Mouse (Mus musculus): ENCODE measurements around the gene Vasp.
"Not testable (repeated sequence)": the region's sequence is repeated elsewhere in the genome, so short reads cannot be mapped to it uniquely, and the experiment has no call there.

Gene Vasp

DNA sequence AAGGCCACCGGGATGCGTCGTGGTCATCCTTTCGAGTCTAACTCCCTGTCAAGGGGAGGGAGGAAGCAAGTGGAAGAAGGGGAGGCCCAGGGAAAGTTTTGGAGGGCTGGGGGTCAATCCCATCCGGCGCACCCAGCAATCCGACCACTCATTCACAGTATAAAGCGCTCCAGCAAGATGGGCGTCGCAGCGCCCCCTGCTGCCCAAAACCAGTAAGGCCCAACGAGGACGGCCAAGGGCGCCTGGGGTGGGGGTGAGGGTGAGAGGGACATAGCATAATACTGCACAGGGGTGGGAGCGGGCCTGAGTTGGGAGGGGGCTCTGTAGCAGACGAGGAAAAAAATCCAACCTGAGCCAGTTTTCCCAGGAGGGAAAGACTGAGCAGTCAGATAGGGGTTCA lies 32.2 kb upstream of the Vasp start:
- DNase-seq (ENCODE audit: low spot score in 2 of 2), result peak in 1 of 2 experiments; percentile 82

DNA sequence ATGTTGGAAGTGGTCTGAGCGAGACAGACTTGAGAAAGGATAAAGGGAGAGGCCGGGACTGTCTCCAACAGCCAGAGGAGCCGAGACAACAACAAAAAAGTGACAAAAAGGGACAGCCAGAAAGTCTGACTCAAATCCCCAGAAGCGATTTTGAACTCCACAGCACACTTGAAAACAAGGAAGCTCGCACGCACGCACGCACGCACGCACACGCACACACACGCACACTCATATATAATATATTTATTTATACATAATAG lies 31.4 kb upstream of the Vasp start:
- no peak for DNase-seq (ENCODE audit: low spot score in 2 of 2)

DNA sequence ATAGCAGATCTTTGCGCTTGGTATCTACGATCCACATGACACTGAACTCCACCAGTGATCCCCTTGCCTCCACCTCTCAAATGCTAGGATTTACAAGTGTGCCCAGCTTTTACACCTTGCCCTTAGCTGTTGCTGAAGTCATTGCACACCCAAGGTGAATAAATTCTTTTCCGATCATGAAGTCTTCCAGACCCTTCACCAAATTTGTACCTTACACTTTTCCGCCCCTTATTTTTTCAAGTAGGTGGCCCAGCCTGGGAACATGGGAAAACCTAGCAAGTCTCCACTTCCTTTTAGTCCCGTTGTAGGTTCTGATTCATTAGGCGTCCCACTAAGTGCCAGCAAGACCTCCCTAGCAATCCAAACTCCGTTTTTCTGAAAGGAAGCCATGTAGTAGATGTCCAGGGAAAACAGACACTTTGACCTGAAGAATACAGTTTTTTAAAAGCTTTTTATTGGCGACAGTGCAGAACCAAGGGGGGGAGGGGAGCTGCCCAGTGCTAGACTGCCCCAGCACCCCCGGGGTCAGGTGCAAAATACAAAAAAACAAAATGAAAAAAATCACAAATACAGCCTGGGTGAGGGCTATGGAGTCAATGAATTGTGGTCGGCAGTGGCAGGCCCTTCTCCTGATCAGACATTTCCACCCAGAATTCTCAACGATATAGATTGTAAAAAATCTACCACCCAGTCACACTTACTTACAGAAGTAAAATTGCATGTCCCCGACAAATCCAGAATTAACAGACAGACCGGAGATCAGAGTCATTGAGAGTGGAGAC lies 30.8 kb upstream of the Vasp start:
- no peak for DNase-seq (ENCODE audit: low spot score in 2 of 2)

DNA sequence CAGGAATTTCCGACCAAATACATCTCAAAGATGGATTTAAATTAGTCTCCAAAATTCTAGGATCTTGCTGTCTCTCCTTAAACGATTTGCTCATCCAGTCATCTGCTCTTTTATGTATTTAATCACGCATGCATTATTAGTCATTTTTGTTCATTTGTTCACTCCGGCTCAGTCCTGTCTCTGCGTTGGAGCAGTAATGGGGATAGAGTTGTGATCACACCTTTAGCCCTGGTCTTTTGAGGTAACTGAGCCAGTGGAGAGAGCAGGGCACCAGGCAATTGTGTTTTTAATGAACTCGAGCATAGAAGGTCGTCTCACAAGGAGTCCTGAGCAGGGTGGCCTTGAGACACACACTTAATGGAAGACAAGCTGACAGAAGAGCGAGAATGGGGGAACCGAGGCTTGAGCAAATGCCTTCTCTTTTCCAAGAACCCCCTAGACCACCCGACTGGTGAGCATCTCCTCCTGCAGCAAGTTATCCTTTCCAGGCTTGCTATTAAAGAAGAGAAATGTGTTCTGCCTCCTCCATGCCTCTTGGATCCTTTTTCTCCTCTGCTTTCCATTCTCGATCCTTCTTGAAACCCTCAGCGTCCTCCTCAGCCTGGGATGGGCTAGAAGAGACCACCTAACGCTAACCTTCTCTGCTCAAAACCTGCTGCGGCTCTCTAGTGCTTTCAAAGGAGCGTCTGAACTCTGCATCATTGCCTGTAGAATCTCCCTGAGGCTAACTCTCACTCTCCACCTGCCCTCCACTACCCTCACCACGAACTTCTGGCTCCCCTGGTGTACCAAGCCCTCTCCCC lies 30.0 kb upstream of the Vasp start:
- no peak for DNase-seq (ENCODE audit: low spot score in 2 of 2)

DNA sequence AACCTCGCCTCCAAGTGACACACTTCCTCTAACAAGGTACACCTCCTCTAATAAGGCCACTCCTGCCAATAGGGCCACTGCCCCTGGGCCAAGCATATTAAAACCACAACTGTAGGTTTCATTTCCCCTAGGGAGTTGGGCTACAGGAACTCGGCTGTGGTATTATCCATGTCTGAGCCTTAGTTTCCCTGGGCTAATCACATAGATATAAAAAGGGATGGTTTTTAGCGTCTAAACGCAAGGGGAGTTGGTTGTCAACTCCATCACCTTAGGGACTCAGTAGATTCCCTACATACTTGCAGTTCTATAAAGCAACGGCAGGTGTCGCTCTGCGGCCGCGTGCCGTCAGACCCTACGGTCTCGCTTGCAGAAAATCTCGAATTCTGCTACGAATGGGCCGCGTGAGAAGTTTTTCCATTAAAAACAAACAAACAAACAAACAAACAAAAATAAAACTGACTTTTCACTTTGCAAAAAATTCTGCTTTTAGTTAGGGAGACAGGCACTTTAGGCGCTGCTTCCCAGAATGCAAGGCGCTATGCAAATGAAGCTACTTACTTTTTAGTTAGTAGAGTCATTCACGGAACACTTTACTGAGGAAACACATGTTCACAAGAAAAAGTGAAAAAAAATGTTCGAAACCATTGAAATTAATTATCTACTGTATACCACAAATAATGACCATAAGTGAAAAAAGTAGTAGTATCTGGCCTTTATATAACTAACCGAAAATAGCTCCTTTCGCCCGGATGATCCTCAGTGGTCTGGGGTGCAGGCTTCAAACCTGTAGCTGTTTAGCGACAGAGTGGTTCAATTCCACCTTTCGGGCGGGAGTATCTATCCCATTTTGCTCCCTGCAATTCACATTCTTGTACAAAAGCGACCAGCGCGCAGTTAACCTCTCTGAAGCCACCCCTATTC lies 29.1 kb upstream of the Vasp start:
- DNase-seq (ENCODE audit: low spot score in 2 of 2), result no peak

DNA sequence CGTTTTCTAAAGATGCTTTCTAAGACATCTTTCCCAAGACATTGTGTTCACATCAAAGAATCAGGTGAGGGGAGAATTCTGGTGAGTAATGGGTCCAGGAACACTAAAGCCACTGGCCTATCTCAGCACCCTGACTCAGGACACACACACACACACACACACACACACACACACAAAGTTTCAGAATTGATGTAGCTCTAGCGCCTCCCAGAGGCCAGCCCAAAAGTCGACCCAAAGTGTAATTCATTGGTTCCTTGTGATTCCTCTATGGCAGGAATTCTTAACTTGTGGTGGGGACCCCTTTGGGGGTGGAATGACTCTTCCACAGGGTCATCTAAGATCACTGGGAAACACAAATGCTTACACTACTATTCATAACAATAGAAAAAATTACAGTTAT lies 27.6 kb upstream of the Vasp start:
- no peak for DNase-seq (ENCODE audit: low spot score in 2 of 2)

DNA sequence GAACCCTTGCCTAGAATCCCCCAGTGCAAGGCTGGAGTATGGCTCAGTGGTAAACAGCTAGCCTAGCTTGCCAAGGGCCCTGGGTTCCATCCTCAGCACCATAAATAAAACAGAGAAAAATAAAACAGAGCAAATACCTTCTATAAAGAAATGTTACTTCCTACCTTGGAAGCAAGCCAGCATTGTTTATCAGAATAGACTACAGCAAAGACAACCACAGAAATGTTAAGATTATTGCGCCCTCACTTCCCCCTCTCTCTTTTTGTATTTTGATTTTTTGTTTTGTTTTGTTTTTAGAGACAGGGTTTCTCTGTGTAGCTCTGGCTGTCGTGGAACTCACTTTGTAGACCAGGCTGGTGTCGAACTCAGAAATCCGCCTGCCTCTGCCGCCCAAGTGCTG lies 26.2 kb upstream of the Vasp start:
- no peak for DNase-seq (ENCODE audit: low spot score in 2 of 2)

DNA sequence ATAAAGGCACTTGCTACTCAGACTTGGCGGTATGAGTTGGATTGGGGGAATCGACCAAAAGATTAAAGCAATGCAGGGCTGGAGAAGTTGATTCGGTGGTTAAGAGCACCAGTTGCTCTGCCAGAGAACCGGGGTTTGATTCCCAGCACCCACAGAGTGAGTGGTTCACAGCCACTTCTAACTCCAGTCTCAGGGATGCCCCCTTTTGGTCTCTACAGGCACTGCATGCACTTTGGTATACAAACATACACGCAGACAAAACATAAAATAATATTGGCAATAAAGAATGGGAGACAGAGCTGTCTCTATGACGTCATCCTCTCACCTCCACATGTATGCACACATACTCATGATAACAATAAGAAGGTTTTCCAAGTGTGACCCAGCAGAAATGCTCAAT lies 25.4 kb upstream of the Vasp start:
- DNase-seq (ENCODE audit: low spot score in 2 of 2), result no peak

DNA sequence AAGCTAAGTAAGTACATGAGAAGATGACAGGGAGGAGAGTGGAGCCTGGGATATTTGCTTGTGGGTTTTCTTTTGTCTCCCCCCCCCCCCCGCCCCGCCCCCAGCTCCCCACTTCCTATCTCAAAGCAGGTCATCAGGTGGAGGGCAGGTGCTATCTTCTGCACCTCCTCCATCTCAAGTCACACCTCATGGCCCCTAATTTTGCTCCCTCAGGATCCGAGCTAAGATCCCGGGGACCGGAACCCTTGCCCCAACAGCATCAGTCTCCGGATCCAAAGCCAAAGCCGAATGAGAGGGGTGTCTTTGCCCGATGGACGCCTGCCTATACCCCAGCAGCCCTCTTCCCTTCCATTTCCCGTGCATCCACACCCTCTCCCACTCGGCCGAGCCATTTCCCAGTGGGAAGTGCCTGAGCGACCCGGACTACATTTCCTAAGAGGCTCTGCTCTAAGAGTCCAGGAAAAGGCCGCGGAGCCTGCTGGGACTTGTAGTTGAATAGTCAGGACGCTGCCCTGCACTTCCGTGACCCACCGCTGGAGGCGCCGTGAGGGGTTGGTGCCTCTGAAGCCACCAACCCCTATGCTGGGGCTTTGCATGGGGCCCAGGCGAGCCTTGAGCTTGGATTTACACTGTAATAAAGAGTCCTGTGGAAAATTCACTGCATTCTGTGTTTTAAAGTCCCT lies 24.0 kb upstream of the Vasp start:
- DNase-seq (ENCODE audit: low spot score in 2 of 2), result peak; percentile 89 to 97

DNA sequence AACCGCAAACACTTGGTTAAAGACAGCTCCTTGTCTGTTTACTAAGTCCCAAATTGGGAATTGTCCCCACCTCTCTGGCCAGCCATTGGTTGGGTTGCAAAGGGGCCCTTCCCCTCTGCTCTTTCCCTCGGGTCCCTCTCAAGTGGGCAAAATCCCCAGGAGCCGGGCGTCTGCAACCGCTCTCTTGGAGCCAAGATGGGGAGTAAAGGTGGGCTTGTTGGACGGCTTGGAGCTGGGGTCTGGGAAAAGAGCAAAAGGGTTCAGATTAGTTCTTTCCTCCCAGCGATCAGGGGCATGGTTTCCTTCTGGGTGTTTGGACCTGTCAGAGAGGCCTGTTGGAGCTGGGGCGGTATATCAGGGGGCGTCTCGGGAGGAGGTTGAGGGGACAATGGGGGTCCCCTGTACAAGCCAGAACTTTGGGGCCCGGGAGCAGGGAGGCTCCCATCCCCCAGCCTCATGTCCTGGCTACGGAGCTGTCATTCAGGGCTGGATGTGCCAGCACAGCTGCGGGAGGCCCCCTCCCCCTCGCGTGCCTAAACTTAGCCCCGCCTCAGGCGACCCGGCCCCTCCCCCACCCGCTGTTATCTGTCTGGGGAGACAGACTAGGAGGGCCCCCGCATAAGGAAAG lies 19.5 kb upstream of the Vasp start:
- DNase-seq (ENCODE audit: low spot score in 2 of 2), result no peak

DNA sequence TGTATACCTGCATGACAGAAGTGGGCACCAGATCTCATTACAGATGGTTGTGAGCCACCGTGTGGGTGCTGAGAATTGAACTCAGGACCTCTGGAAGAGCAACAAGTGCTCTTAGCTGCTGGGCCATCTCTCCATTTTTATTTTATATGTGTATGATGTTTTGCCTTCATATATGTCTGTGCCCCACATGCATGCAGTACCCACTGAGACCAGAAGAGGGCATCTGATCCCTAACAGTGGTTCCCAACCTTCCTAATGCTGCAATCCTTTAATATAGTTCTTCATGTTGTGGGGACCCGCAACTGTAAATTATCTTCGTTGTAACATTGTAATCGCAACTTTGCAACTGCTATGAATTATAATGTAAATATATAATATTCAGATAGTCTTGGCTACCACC lies 13.1 kb upstream of the Vasp start:
- DNase-seq (ENCODE audit: low spot score in 2 of 2), result no peak

DNA sequence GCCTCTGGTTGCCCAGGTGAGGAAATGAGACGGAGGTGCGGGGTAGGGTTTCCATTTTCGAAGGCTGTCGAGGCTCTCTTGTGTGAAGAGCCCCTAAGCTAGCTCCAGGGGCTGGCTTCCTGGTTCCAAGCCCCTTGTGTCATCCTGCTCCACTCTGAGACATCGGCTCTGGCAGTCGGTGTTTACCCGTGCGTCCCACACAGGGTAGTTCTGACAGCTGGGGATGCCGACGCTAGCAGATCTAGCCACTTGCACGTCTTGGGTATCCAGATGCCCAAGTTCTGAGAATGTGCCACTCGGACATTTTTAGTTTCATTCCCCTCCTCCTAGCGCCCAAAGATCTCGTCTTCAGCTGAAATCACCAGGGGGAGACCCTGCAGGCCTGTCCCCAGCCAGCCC lies 11.8 kb upstream of the Vasp start:
- DNase-seq (ENCODE audit: low spot score in 2 of 2), result no peak

DNA sequence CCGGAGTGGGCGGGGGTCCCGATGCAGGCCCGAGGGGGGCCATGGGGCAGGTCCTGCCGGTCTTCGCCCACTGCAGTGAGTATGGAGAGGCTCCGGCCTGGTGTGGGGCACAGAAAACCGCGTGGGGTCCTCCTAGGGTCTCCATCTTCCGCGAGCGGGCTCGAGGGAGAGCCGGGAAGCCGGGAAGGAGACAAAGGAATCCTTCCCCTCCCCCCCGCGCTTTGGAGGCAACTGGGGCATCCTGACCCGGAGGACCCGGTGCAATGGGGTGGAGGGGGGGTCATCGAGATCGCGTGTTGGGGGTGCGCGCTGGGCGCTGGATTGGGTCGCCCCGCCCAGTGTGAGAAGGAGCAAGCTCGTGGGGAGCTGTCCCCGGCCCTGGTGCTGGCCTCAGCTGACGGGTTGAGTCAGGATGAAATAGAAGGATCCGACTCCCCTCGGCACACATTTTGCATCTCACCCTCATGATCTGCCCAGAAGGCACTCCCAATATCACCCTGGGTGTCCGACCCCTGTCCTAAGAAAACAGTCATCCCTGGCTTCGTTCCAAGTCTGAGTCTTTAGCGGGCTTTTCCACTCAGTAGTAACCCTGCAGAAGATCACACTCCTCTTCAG lies 11.3 kb upstream of the Vasp start:
- DNase-seq (ENCODE audit: low spot score in 2 of 2), result peak in 1 of 2 experiments; percentile 74

DNA sequence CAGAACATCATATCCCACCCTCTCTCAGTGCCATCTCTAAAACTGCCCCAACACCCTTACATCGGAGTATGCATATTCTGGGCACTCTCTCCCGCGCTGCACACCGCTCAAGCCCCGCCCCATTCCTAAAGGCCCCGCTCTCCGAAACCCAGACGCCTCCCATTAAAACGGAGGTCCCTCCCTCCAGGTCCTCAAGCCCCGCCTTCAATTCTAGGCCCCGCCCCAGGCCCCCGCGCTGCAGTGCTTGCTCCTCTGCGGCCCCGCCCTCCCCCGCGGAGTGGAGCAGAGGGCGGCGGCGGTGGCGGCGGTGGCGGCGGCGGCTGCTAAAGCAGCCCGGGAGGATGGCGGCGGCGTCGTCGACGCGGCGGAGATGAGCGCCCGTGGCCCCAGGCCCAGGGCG lies 10.8 kb upstream of the Vasp start, which contains the start of gene Rtn2:
Rtn2 (plus strand) TSS at position 240 of the 400 bp plus-strand sequence.
- peak in 1 of 2 experiments; percentile 76 for DNase-seq (ENCODE audit: low spot score in 2 of 2)

DNA sequence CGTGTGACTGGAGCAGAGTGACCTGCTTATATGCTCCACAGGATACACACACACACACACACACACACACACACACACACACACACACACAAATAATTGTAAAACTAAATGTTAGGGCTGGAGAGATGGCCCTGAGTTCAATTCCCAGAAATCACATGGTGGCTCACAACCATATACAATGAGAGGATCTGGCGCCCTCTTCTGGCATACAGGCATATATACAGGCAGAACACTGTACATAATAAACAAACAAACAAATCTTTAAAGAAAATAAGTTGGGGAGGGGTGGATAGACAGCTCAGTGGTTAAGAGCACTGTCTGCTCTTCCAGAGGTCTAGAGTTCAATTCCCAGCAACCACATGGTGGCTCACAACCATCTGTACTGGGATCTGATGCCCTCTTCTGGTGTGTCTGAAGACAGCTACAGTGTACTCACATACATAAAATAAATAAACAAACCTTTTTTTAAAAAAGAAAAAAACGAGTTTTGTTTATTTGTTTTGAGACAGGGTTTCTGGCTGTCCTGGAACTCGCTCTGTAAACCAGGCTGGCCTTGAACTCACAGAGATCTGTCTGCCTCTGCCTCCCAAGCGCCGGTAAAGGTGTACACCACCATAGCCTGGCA lies 10.2 kb upstream of the Vasp start:
- DNase-seq (ENCODE audit: low spot score in 2 of 2), result not testable (repeated sequence)

DNA sequence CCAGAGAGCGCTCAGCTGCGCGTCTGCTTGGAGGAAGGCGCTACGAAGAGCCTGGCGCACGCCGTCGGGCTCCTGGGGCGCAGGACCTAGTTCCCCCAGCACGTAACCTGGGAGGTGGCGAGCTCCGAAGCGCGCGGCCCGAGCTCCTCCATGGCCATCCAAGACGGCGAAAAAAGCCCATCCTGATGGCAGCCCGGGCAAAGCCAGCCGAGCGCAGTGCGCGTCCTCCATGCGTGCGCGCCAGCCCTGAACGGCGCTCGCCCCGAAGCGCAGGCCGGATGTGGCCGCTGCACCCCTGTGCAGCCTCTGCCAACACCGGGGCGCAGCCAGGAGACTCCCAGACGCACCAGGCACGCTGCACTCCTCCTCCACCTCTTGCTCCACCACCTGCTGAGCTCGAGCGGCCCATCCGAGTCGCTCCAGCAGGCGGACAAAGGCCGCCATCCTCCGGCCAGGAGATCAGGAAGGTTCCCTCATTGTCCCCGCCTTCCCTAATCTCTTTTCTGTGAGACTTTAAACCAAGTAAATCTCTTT lies 8.0 kb upstream of the Vasp start, which contains the start of gene Ppm1n:
Ppm1n (minus strand) TSS at position 484 of the 534 bp plus-strand sequence.
- no peak for DNase-seq (ENCODE audit: low spot score in 2 of 2)

DNA sequence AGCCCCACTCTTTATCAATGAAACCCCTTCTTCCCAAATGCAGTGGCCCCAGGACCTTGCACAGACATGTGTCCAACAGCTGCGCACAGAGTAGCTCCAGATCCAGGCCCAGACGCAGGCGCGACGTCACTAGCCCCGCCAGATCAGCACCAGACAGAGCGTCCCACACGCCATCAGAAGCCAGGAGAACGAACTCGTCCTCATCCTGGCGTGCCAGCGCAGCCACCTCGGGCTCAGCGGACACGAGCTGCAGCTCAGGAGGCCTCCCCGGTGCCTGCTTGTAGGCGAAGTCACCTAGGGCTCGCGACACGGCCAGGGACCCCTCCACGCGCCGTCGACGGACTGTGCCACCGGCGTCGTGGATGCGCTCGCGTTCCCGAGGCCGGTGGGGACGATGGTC lies 7.4 kb upstream of the Vasp start:
- DNase-seq (ENCODE audit: low spot score in 2 of 2), result no peak

DNA sequence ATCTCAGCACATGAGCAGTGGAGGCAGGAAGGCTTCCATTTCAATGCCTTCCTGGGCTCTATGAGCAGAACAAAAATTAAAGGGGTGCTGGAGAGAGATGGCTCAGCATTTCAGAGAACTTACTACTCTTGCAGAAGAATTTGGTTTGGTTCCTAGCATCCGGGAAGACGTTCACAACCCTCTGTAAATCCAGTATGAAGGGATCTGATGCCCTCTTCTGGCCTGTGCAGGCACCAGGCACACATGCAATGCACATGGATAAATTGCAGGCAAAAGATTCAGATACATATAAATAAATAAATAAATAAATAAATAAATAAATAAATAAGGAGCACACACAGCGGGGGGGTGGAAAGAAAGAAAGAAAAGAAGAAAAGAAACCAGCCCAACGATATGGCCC lies 4.6 kb upstream of the Vasp start:
- no peak for DNase-seq (ENCODE audit: low spot score in 2 of 2)

DNA sequence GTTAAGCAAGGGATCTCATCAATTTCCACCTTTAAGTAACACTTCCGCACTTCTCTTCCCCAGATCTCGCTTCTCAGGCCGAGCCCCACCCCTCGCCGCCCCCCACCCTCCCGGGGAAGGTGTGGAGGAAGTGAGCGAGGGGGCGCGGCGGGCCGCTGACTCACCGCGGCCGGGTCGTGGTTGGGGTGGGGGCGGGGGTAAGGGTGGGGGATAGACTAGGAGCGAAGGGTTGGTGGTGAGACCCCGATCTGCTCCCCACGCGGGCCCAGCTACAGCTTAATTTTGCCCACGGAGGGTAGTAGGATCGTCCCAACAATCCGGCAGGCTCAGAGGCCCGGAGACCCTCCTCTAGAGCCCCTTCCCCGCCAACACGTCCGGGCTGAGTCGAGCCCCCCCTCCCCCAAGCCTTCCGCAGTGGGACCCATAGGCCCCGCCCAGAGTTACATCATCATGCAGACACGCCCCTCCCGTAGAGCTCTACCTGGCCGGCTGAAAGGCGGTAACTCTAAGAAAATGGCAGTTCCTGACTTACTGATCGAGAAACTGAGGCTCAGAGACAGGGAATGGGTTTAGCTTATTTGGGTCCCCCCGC lies 652 bp upstream of the Vasp start:
- DNase-seq (ENCODE audit: low spot score in 2 of 2), result peak in 1 of 2 experiments; percentile 64

Measured in urinary bladder, postnatal 4 days (tissue).